In the genomic region with DNA sequence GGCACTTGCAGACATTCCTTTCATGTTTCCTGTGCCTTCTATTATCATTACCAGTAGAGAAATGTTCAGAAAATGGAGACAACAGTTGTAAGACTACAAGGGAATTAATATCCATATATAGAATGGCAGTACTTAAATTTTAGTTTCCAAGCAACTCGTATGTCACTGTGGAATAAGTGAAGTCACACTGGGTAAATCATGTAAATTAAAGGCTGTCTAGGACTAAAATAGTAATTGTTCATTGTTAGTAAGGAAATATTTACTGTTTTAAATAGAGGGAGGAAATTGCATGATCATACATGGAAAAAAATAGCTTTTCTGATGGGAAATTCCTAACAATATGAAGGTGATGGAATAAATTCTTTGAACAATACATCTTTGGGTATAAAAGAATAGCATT, we compare ENCODE assay signal across 21 mouse cellular contexts. TPM values are rescaled to one million over a fixed set of nuclear protein-coding genes. Genes with fewer than 3 reads are reported as not detected.
A peak's percentile ranks its signal among the peaks of the same experiment; 100 is the strongest.
DNase-seq lines count a peak whose midpoint lies in the region; ATAC-seq and TF ChIP-seq lines count a peak whose summit lies in the region.
"Had no signal": no experiment of that assay in that cellular context is flagged by ENCODE, and none has a peak within 500 bp of the region (broad histone marks: within the 10 kb centered on the region; RNA-seq: fewer than 3 reads in every experiment).

No protein-coding gene starts in this region.

- WGBS in forebrain, postnatal 0 days, result 58% methylated on average over 1 of the region's 1 CpGs
- WGBS in forebrain, embryonic 15.5 days, result 75% methylated on average over 1 of the region's 1 CpGs
- 39% methylated on average over 1 of the region's 1 CpGs for WGBS in heart, postnatal 0 days
- WGBS in heart, adult 2 months, result 48% methylated on average over 1 of the region's 1 CpGs

- in situ Hi-C loops in CH12.LX (cut with MboI; ENCODE audit: low pct_ligation_motif_present, low pct_unique_long_range_greater_than_20kb, low sequenced_read_pairs), result no loop called here

- TF ChIP-seq POLR2A in heart, adult 2 months (IDR thresholded peaks at IDR 0.05; ENCODE audit: insufficient read depth, low read depth, low read length), result no peak
- no peak for TF ChIP-seq POLR2A in CH12.LX (IDR thresholded peaks at IDR 0.05; ENCODE audit: low read depth, low read length)

- no peak overlapping the region for H3K4me2 ChIP-seq in forebrain, postnatal 0 days (ENCODE audit: low read depth)
- no peak overlapping the region for H3K4me2 ChIP-seq in forebrain, embryonic 15.5 days (replicated peaks)
- no peak overlapping the region for H3K4me2 ChIP-seq in heart, postnatal 0 days (ENCODE audit: low read depth, low read length)
- peak overlapping the region; percentile 92; the same call in 1 of the 2 replicates for H3K4me2 ChIP-seq in CH12.LX (ENCODE audit: insufficient read depth, low read depth, poor library complexity, severe bottlenecking)
- H3K4me2 ChIP-seq: embryonic facial prominence, embryonic 12.5 days; forebrain, embryonic 13.5 days had no signal

- no peaks in the 10 kb centered on the region for H3K27me3 ChIP-seq in forebrain, postnatal 0 days (ENCODE audit: insufficient read depth, low read length)
- no peaks in the 10 kb centered on the region for H3K27me3 ChIP-seq in forebrain, embryonic 15.5 days
- H3K27me3 ChIP-seq in heart, postnatal 0 days (ENCODE audit: control insufficient read depth, insufficient read depth, low read length), result no peaks in the 10 kb centered on the region
- no peaks in the 10 kb centered on the region for H3K27me3 ChIP-seq in heart, adult 2 months (ENCODE audit: control insufficient read depth, insufficient read depth, low read length)
- no peaks in the 10 kb centered on the region for H3K27me3 ChIP-seq in CH12.LX (replicated peaks)
- H3K27me3 ChIP-seq: embryonic facial prominence, embryonic 12.5 days; forebrain, embryonic 13.5 days; Patski had no signal

- H3K4me3 ChIP-seq in forebrain, postnatal 0 days (ENCODE audit: low read depth, low read length), result no peak overlapping the region
- H3K4me3 ChIP-seq in forebrain, embryonic 15.5 days, result no peak overlapping the region
- H3K4me3 ChIP-seq in heart, postnatal 0 days (ENCODE audit: low read depth, low read length), result no peak overlapping the region
- H3K4me3 ChIP-seq in heart, adult 2 months, result no peak overlapping the region
- no peak overlapping the region for H3K4me3 ChIP-seq in CH12.LX (replicated peaks in 1 of 3; ENCODE audit: low read depth in 2 of 3, low read length in 2 of 3, poor library complexity in 1 of 3)
- H3K4me3 ChIP-seq: embryonic facial prominence, embryonic 10.5 days; embryonic facial prominence, embryonic 12.5 days; forebrain, embryonic 13.5 days had no signal

- no peaks in the 10 kb centered on the region for H3K36me3 ChIP-seq in forebrain, postnatal 0 days (ENCODE audit: insufficient read depth)
- no peaks in the 10 kb centered on the region for H3K36me3 ChIP-seq in forebrain, embryonic 15.5 days
- no peaks in the 10 kb centered on the region for H3K36me3 ChIP-seq in heart, postnatal 0 days (replicated peaks; ENCODE audit: control insufficient read depth, insufficient read depth, low read length)
- H3K36me3 ChIP-seq in heart, adult 2 months (ENCODE audit: control insufficient read depth, insufficient read depth, low read length), result peaks cover 19% of the 10 kb centered on the region
- H3K36me3 ChIP-seq in CH12.LX (replicated peaks in 1 of 2; ENCODE audit: control insufficient read depth in 1 of 2, insufficient read depth in 1 of 2, low read length in 1 of 2), result peaks cover 0 to 11% of the 10 kb centered on the region in 2 experiments
- H3K36me3 ChIP-seq: embryonic facial prominence, embryonic 10.5 days; embryonic facial prominence, embryonic 12.5 days had no signal

- DNase-seq in forebrain, postnatal 0 days, result no peak
- DNase-seq in heart, postnatal 0 days (ENCODE audit: low spot score), result no peak
- DNase-seq in heart, adult 2 months, result no peak
- no peak for DNase-seq in CH12.LX (ENCODE audit: extremely low read depth)
- DNase-seq in right cerebral cortex, postnatal 10 days (ENCODE audit: low spot score in 2 of 2), result no peak
- DNase-seq: adrenal gland, adult 8-10 months; adrenal gland, postnatal 14 days; adrenal gland, postnatal 36 days; B cell, adult 2 months; cerebellum, adult 11-12 months; cerebellum, adult 2 months; cerebellum, adult 9-10 months; cerebellum, postnatal 10 days; cerebellum, postnatal 25 days had no signal

- intact Hi-C loops in heart, adult 2 months (cut with DNase I), result no loop called here

- no peak overlapping the region for H3K27ac ChIP-seq in forebrain, postnatal 0 days (ENCODE audit: low read depth, low read length)
- no peak overlapping the region for H3K27ac ChIP-seq in forebrain, embryonic 15.5 days (replicated peaks)
- 0 out of 2 replicates have a peak overlapping the region, but pooled peaks have one; percentile 27 for H3K27ac ChIP-seq in heart, postnatal 0 days (ENCODE audit: low read depth)
- no peak overlapping the region for H3K27ac ChIP-seq in heart, adult 2 months
- no peak overlapping the region; the same call in 1 of the 2 replicates for H3K27ac ChIP-seq in CH12.LX (ENCODE audit: insufficient read depth, low read depth)
- H3K27ac ChIP-seq: embryonic facial prominence, embryonic 10.5 days; embryonic facial prominence, embryonic 12.5 days; forebrain, embryonic 13.5 days had no signal

- dilution Hi-C loops in CH12.LX (cut with MboI; ENCODE audit: extremely low pct_ligation_motif_present, extremely low pct_unique_long_range_greater_than_20kb, low sequenced_read_pairs), result no loop called here

- H3K9ac ChIP-seq in forebrain, postnatal 0 days, result no peak overlapping the region
- no peak overlapping the region for H3K9ac ChIP-seq in forebrain, embryonic 15.5 days (replicated peaks)
- H3K9ac ChIP-seq in heart, postnatal 0 days (replicated peaks; ENCODE audit: low read depth, low read length), result no peak overlapping the region
- H3K9ac ChIP-seq in heart, adult 2 months (ENCODE audit: low read depth, low read length), result no peak overlapping the region
- peak overlapping the region; percentile 74 for H3K9ac ChIP-seq in CH12.LX (ENCODE audit: insufficient read depth, low read depth)
- H3K9ac ChIP-seq: embryonic facial prominence, embryonic 12.5 days; forebrain, embryonic 13.5 days had no signal

- H3K79me2 ChIP-seq in heart, adult 2 months (replicated peaks; ENCODE audit: control insufficient read depth, insufficient read depth, low read length), result peaks cover 8% of the 10 kb centered on the region
- H3K79me2 ChIP-seq in CH12.LX (replicated peaks; ENCODE audit: control insufficient read depth, extremely low read depth, insufficient read depth, poor library complexity, severe bottlenecking), result peaks cover 80% of the 10 kb centered on the region

- H3K4me1 ChIP-seq in forebrain, postnatal 0 days (ENCODE audit: insufficient read depth), result no peaks in the 10 kb centered on the region
- no peaks in the 10 kb centered on the region; the same call in 1 of the 2 replicates for H3K4me1 ChIP-seq in forebrain, embryonic 15.5 days
- H3K4me1 ChIP-seq in heart, postnatal 0 days (ENCODE audit: control insufficient read depth, insufficient read depth), result peaks cover 25% of the 10 kb centered on the region
- peaks cover 15% of the 10 kb centered on the region for H3K4me1 ChIP-seq in heart, adult 2 months (ENCODE audit: control insufficient read depth, insufficient read depth, low read length)
- peaks cover 18 to 83% of the 10 kb centered on the region in 2 experiments for H3K4me1 ChIP-seq in CH12.LX (ENCODE audit: control insufficient read depth in 1 of 2, insufficient read depth in 2 of 2)
- H3K4me1 ChIP-seq: embryonic facial prominence, embryonic 12.5 days had no signal

- peak; percentile 54 for ATAC-seq in forebrain, postnatal 0 days
- ATAC-seq in forebrain, embryonic 15.5 days (replicated peaks), result no peak
- no peak for ATAC-seq in heart, postnatal 0 days (ENCODE audit: insufficient read depth, low read depth)
- ATAC-seq: activated CD4-positive, CD25-positive, alpha-beta regulatory T cell, adult 4 months; forebrain, embryonic 13.5 days; forebrain, embryonic 16.5 days; Patski had no signal

- no peaks in the 10 kb centered on the region for H3K9me3 ChIP-seq in forebrain, postnatal 0 days (ENCODE audit: low read length)
- H3K9me3 ChIP-seq in forebrain, embryonic 15.5 days, result no peaks in the 10 kb centered on the region
- no peaks in the 10 kb centered on the region for H3K9me3 ChIP-seq in heart, postnatal 0 days (replicated peaks; ENCODE audit: control insufficient read depth, low read length)
- no peaks in the 10 kb centered on the region for H3K9me3 ChIP-seq in CH12.LX (replicated peaks; ENCODE audit: low read length)
- H3K9me3 ChIP-seq: embryonic facial prominence, embryonic 10.5 days; embryonic facial prominence, embryonic 12.5 days; forebrain, embryonic 13.5 days had no signal

- TF ChIP-seq RAD21 in CH12.LX (IDR thresholded peaks at IDR 0.05; ENCODE audit: low read depth, low read length), result no peak

- no peak for TF ChIP-seq EP300 in heart, postnatal 0 days (IDR thresholded peaks at IDR 0.05; ENCODE audit: low read depth)
- no peak for TF ChIP-seq EP300 in heart, adult 2 months (IDR thresholded peaks at IDR 0.05; ENCODE audit: insufficient read depth, low read depth, low read length)
- TF ChIP-seq EP300 in CH12.LX (IDR thresholded peaks at IDR 0.05; ENCODE audit: low read length), result peak; percentile 22; the same call in 1 of the 2 replicates

- no peak for TF ChIP-seq CTCF in forebrain, postnatal 0 days (IDR thresholded peaks at IDR 0.05; ENCODE audit: low read depth)
- TF ChIP-seq CTCF in heart, postnatal 0 days (IDR thresholded peaks at IDR 0.05; ENCODE audit: low read depth), result no peak
- TF ChIP-seq CTCF in heart, adult 2 months (IDR thresholded peaks at IDR 0.05), result no peak
- TF ChIP-seq CTCF in CH12.LX (conservative IDR thresholded peaks at IDR 0.05 in 1 of 2, IDR thresholded peaks at IDR 0.05 in 1 of 2; ENCODE audit: low read depth in 2 of 2, low read length in 2 of 2), result no peak

TF ChIP-seq in CH12.LX, 34 proteins besides CTCF, POLR2A, EP300 and RAD21 (continues in another document):
- TF ChIP-seq ZC3H11A (IDR thresholded peaks at IDR 0.05; ENCODE audit: low read depth, low read length), result no peak
- no peak for TF ChIP-seq IRF4 (IDR thresholded peaks at IDR 0.05; ENCODE audit: low read depth, low read length)
- no peak for TF ChIP-seq USF1 (IDR thresholded peaks at IDR 0.05; ENCODE audit: low read depth, low read length)
- TF ChIP-seq MEF2A (IDR thresholded peaks at IDR 0.05; ENCODE audit: borderline replicate concordance, low read depth, low read length), result peak; percentile 63; the same call in 1 of the 2 replicates

RNA-seq across cellular contexts. Expression of a gene that starts 57.0 kb away (rescaled TPM):
- 62.3 and 97.7 TPM in 2 replicates for total RNA-seq in forebrain, postnatal 0 days (2014; rRNA removed)
- 30.9 and 52.8 TPM in 2 replicates for polyA plus RNA-seq in forebrain, postnatal 0 days (2015; fragmentation: Nextera tagmentation; extraction: Ambion mirVana)
- 29.9 and 30.7 TPM in 2 replicates for polyA plus RNA-seq in forebrain, embryonic 15.5 days (2015; fragmentation: Nextera tagmentation; extraction: Ambion mirVana)
- total RNA-seq in heart, postnatal 0 days (2014; rRNA removed; ENCODE audit: low replicate concordance), result 191 and 217 TPM in 2 replicates
- 96.2 and 109 TPM in 2 replicates for polyA plus RNA-seq in heart, postnatal 0 days (2015; fragmentation: Nextera tagmentation; extraction: Ambion mirVana)
- 100 to 1,000 TPM; 131 to 133 TPM for total RNA-seq in heart, adult 2 months (2021)
- 135 and 218 TPM in 2 replicates for polyA plus RNA-seq in heart, adult 2 months (2012; rRNA removed)
- total RNA-seq in CH12.LX (2012; rRNA removed) (59.7 and 80.4 TPM in 2 replicates), CH12.LX (2014; rRNA removed) (64.6 and 77.3 TPM in 2 replicates)
- 66.1 and 68.9 TPM in 2 replicates for polyA plus RNA-seq in CH12.LX (2012; ENCODE audit: insufficient read length, low read depth)
